Mouse (Mus musculus) bone marrow, adult 2 months (tissue): ENCODE data around the gene 4933427I04Rik. TPM values are rescaled to one million over a fixed set of nuclear protein-coding genes. Genes with fewer than 3 reads are reported as not detected.

ENCODE experiments used
- H3K27ac ChIP-seq: fragments of 200-500 bp; 2 replicates; pipeline ENCODE4 v1.5.1; 2012; ENCODE audit warnings: low read depth, mild to moderate bottlenecking, control low read depth, inconsistent platforms, low read length; ENCODE audit not compliant: control insufficient read depth, poor library complexity, insufficient read depth
- H3K4me1 ChIP-seq: fragments of 200-500 bp; 2 replicates; pipeline ENCODE4 v1.6.1; 2011; ENCODE audit warnings: low read length; ENCODE audit not compliant: control insufficient read depth, insufficient read depth
- H3K4me3 ChIP-seq: fragments of 200-500 bp; replicated peaks from 2 replicates; pipeline ENCODE3; 2011; ENCODE audit warnings: mild to moderate bottlenecking, low read depth, low read length, control low read depth; ENCODE audit not compliant: control insufficient read depth
- CTCF ChIP-seq: fragments of 200-500 bp; IDR thresholded peaks from 2 replicates; pipeline ENCODE4 v1.5.1; 2011; ENCODE audit warnings: low read length, control low read depth; ENCODE audit not compliant: control insufficient read depth, insufficient read depth
- POLR2A ChIP-seq: fragments of 200-500 bp; IDR thresholded peaks from 2 replicates; pipeline ENCODE4 v1.6.1; 2011; ENCODE audit warnings: low read depth, mild to moderate bottlenecking, control low read depth, low read length, borderline replicate concordance; ENCODE audit not compliant: control insufficient read depth
- WGBS: fragments of 180-500 bp; shearing (Covaris S2); methylation state at CpG from one replicate; pipeline ENCODE4 v1.1.7; 2018; 5-methylcytosine and 5-hydroxymethylcytosine counted together
- polyA plus RNA-seq: library from polyadenylated mRNA; stranded (reverse); fragments of >200 nt; gene quantifications from 2 replicates; pipeline ENCODE4 v1.2.4, GENCODE M21; 2011; ENCODE audit warnings: low replicate concordance; ENCODE audit not compliant: missing spikeins, insufficient read depth, insufficient read length

The 4933427I04Rik gene
- polyA plus RNA-seq, 1 experiment: not detected

DNA sequence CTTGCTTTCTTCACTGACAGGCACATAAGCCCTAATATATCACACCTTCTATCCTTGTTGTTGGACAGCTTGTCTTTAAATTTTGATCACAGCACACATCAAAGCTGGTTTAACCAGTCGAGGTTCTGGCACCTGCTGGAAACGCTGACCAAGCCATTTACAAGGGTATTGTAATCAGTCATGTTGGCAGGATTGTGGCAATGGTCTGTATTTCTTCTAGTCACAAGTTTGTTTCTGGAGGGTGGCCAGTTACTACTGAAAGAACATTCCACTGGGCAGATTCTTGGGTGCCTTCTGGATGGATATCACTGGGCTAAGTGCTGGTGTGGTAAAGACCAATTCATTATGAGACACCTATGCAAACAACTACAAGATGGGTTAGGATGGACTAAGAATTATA lies 53.0 kb downstream of the 4933427I04Rik start:
- Histone ChIP-seq H3K27ac (no peak overlapping the region), H3K4me3 (no peak overlapping the region), H3K4me1 (peaks cover 1% of the 10 kb centered on the region)
- WGBS: 73% methylated on average over 2 of the region's 2 CpGs
- TF ChIP-seq POLR2A (no peak), CTCF (no peak)

Other genes starting within 250 kb of the 4933427I04Rik start
- gene Macf1, start 175.3 kb upstream of the 4933427I04Rik start, polyA plus RNA-seq: 64.6 and 124 TPM in 2 replicates
- 79.0 and 95.2 TPM in 2 replicates for gene Ndufs5, start 141.5 kb upstream of the 4933427I04Rik start, polyA plus RNA-seq
- gene Akirin1, start 109.3 kb upstream of the 4933427I04Rik start, polyA plus RNA-seq: 11.8 and 13.1 TPM in 2 replicates
- gene Rhbdl2, start 71.8 kb upstream of the 4933427I04Rik start, polyA plus RNA-seq: 3.8 TPM in 1 of 2 replicates, not detected in the other
- 12.9 and 35.6 TPM in 2 replicates for gene Mycbp, start 45.2 kb downstream of the 4933427I04Rik start, polyA plus RNA-seq
- 14.7 and 31.2 TPM in 2 replicates for gene Rragc, start 57.8 kb downstream of the 4933427I04Rik start, polyA plus RNA-seq
- gene 4930535I16Rik, start 58.3 kb downstream of the 4933427I04Rik start, polyA plus RNA-seq: not detected in 2 replicates